Mouse (Mus musculus): ENCODE measurements at regions not wholly inside any gene's neighbourhood (a gene's known extent, or its start where the extent isn't known, plus 50 kb on each side); places are given as distances from the start of the nearest gene placed in this dataset.

DNA sequence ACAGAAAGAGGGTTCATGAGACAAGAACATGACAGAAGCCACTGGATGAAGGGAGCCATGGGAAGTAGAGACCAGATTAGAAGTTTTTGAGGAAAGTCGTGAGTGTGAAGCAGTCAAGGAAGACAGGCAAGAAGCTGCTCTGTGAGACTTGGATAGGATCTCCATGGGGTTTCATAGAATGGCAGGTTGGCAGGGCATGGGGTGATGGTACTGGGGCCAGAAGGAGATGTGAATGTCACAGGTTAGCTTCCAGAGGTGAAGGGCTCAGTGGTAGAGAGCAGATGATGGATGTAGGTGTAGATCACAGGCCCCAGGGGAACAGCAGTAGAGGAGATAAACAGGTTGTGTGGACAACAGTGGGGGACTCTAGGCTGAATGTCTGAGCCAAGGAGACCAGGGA is 123.4 kb downstream of the Dll1 start:
- TF ChIP-seq CEBPB (IDR thresholded peaks at IDR 0.05; ENCODE audit: low read depth) (no peak), CTCF (IDR thresholded peaks at IDR 0.05; ENCODE audit: control insufficient read depth, insufficient read depth, insufficient read length) (no peak)
